Mouse (Mus musculus) skeletal muscle tissue, adult 2 months (tissue): ENCODE measurements around the gene Fam234b.

Experiments
- DNase-seq: peaks from one replicate; pipeline ENCODE4 v3.0.0-alpha.2; 2012; ENCODE audit warnings: low read depth, low spot score

Gene Fam234b

GRCm38 (mm10) chr6:135269626-135270025 is 71.8 kb downstream of the Fam234b start:
- DNase-seq: no peak

- DNase-seq: no peak
These were observed 74.0 kb downstream of the Fam234b start for GRCm38 (mm10) chr6:135271761-135272160.

- DNase-seq: no peak
These were observed 75.3 kb downstream of the Fam234b start for GRCm38 (mm10) chr6:135273066-135273465.

GRCm38 (mm10) chr6:135275231-135275630 is 77.5 kb downstream of the Fam234b start:
- no peak for DNase-seq

GRCm38 (mm10) chr6:135276474-135277295 is 78.9 kb downstream of the Fam234b start:
- no peak for DNase-seq

GRCm38 (mm10) chr6:135278302-135278701 is 80.5 kb downstream of the Fam234b start:
- DNase-seq: no peak

- DNase-seq: no peak
These were observed 81.5 kb downstream of the Fam234b start for GRCm38 (mm10) chr6:135279286-135279685.

DNA sequence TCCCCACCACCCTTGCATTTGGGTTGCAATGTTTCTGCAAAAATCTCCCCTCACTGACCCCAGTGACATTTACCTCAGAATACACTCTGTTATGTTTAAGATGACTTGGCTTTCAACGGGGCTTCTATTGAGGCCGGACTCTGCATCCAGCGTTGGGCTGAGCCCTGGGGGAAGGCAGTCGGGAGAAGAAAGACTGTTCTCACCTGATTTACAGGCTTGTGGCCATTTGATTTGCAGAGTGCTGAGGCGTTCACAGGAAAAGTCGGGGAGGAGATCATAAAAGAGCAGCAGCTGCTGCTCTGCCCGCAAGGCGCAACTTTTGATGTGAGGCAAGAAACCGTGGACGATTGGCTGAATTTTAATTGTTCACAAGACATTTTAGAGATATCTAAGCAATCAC is 82.1 kb downstream of the Fam234b start:
- no peak for DNase-seq

DNA sequence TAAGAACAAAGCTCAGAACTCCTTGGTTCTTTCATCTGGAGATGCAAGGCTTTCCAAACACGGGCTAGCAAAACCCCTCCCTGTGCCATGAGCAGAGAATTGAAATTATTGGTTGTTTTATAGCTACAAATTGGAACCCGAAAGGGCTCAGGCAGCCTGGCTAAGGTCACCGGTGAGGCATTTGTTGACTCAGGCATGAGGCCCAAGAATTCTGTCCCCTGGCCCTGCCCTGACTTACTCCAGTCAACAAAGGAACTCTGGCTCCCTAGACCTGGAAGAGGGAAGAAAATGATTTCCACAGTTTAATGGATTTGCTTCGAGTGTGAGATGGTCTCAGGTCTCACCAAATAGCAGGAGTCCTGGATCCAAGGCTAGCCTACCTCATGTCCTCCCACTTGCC is 94.6 kb downstream of the Fam234b start:
- no peak for DNase-seq

DNA sequence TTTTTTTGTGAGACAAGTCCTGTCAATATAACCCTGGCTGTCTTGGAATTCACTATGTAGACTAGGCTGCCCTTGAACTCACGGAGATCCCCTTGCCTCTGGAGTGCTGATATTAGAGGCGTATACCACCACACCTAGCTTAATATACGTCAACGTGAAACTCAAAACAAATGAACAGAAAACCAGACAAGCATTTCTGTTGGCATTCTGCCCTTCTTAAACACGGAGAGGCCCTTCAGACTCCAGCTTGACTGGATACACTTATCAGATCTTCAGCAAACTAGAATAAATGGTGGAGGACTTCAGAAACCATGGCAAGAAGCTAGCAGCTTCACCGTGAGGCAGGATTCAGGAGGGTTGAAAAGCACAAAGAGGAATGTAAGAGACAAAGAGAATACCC is 96.4 kb downstream of the Fam234b start:
- DNase-seq: no peak
